In genomic region chr4:118509050-118509449, GRCm38 (mm10) we compare ENCODE assay signal across 16 mouse cellular contexts. TPM values are rescaled to one million over a fixed set of nuclear protein-coding genes. Genes with fewer than 3 reads are reported as not detected.
DNase-seq lines count a peak whose midpoint lies in the region; ATAC-seq and TF ChIP-seq lines count a peak whose summit lies in the region.
"Had no signal": no experiment of that assay in that cellular context is flagged by ENCODE, and none has a peak within 500 bp of the region (broad histone marks: within the 10 kb centered on the region; RNA-seq: fewer than 3 reads in every experiment).

No protein-coding gene starts in this region.

- DNase-seq in forebrain, embryonic 10.5 days (ENCODE audit: extremely low spot score, low spot score) = peak; percentile 32
- DNase-seq in lung, postnatal 0 days (ENCODE audit: low spot score) = peak; percentile 30
- DNase-seq in lung, postnatal 14 days = no peak
- no peak for DNase-seq in ES-E14 (ENCODE audit: low read depth, low spot score)
- peak; percentile 66 for DNase-seq in fat pad, adult 2 months (ENCODE audit: extremely low read depth, low read depth, low spot score)
- DNase-seq: gastrocnemius, postnatal 36 days had no signal

- no peak for TF ChIP-seq EP300 in lung, postnatal 0 days (IDR thresholded peaks at IDR 0.05)

- peaks cover 25% of the 10 kb centered on the region for H3K4me1 ChIP-seq in forebrain, embryonic 10.5 days
- H3K4me1 ChIP-seq in forebrain, embryonic 16.5 days (replicated peaks; ENCODE audit: control insufficient read depth, insufficient read depth, low read length) = peaks cover 4% of the 10 kb centered on the region; the same call in 1 of the 2 replicates
- no peaks in the 10 kb centered on the region; the same call in 1 of the 2 replicates for H3K4me1 ChIP-seq in lung, postnatal 0 days (ENCODE audit: insufficient read depth, low read depth, low read length)
- H3K4me1 ChIP-seq in ES-E14 (ENCODE audit: control insufficient read depth in 2 of 2, insufficient read depth in 2 of 2, low read length in 2 of 2, poor library complexity in 1 of 2) = peaks cover 0 to 8% of the 10 kb centered on the region in 2 experiments; a peak in 2 of 4 replicates
- H3K4me1 ChIP-seq in kidney, embryonic 14.5 days (ENCODE audit: control insufficient read depth, insufficient read depth, low read length) = no peaks in the 10 kb centered on the region; the same call in 1 of the 2 replicates

- no peak overlapping the region for H3K4me3 ChIP-seq in forebrain, embryonic 10.5 days
- no peak overlapping the region for H3K4me3 ChIP-seq in forebrain, embryonic 16.5 days (replicated peaks; ENCODE audit: low read length)
- no peak overlapping the region for H3K4me3 ChIP-seq in lung, postnatal 0 days (ENCODE audit: low read depth, low read length)
- no peak overlapping the region for H3K4me3 ChIP-seq in ES-E14 (ENCODE audit: insufficient read depth in 1 of 2, low read depth in 1 of 2, low read length in 2 of 2, poor library complexity in 1 of 2, severe bottlenecking in 1 of 2)
- H3K4me3 ChIP-seq in kidney, embryonic 14.5 days (ENCODE audit: low read length) = no peak overlapping the region
- H3K4me3 ChIP-seq: forebrain, embryonic 13.5 days; limb, embryonic 15.5 days; myocyte had no signal

- in situ Hi-C loops in ES-E14 (cut with MboI; ENCODE audit: low sequenced_read_pairs in 2 of 2, unreplicated experiment in 2 of 2) = no loop called here

- no peak for ATAC-seq in forebrain, embryonic 16.5 days
- no peak for ATAC-seq in lung, postnatal 0 days
- ATAC-seq in kidney, embryonic 14.5 days (ENCODE audit: low FRiP score, low TSS enrichment) = no peak
- no peak for ATAC-seq in cerebellum, adult (ENCODE audit: insufficient number of reproducible peaks, low FRiP score, low TSS enrichment)
- ATAC-seq: forebrain, embryonic 13.5 days; hindbrain, embryonic 16.5 days had no signal

- H3K27ac ChIP-seq in forebrain, embryonic 10.5 days = peak overlapping the region; percentile 9; the same call in 1 of the 2 replicates
- H3K27ac ChIP-seq in forebrain, embryonic 16.5 days (ENCODE audit: low read length) = no peak overlapping the region
- H3K27ac ChIP-seq in lung, postnatal 0 days (ENCODE audit: low read length) = peak overlapping the region; percentile 21; the same call in 1 of the 2 replicates
- H3K27ac ChIP-seq in ES-E14 (ENCODE audit: insufficient read depth, low read depth, low read length, poor library complexity, severe bottlenecking) = no peak overlapping the region
- no peak overlapping the region for H3K27ac ChIP-seq in kidney, embryonic 14.5 days (ENCODE audit: low read depth, low read length)
- H3K27ac ChIP-seq: forebrain, embryonic 13.5 days; limb, embryonic 15.5 days had no signal

- no peak overlapping the region for H3K4me2 ChIP-seq in forebrain, embryonic 16.5 days (ENCODE audit: low read length)
- no peak overlapping the region for H3K4me2 ChIP-seq in lung, postnatal 0 days (replicated peaks; ENCODE audit: low read depth, low read length)
- H3K4me2 ChIP-seq in kidney, embryonic 14.5 days (replicated peaks; ENCODE audit: low read depth, low read length) = no peak overlapping the region
- H3K4me2 ChIP-seq: forebrain, embryonic 13.5 days; limb, embryonic 15.5 days had no signal

- H3K9me3 ChIP-seq in forebrain, embryonic 10.5 days = no peaks in the 10 kb centered on the region
- H3K9me3 ChIP-seq in forebrain, embryonic 16.5 days (ENCODE audit: control insufficient read depth, low read length) = no peaks in the 10 kb centered on the region
- no peaks in the 10 kb centered on the region for H3K9me3 ChIP-seq in lung, postnatal 0 days (ENCODE audit: low read length)
- no peaks in the 10 kb centered on the region for H3K9me3 ChIP-seq in ES-E14 (ENCODE audit: control insufficient read depth, insufficient read depth, low read depth, low read length)
- H3K9me3 ChIP-seq in kidney, embryonic 14.5 days (ENCODE audit: control insufficient read depth, low read length) = no peaks in the 10 kb centered on the region
- H3K9me3 ChIP-seq: forebrain, embryonic 13.5 days; limb, embryonic 15.5 days had no signal

- no peak for TF ChIP-seq CTCF in lung, postnatal 0 days (IDR thresholded peaks at IDR 0.05)

- WGBS in forebrain, embryonic 10.5 days = 6% methylated on average over 6 of the region's 6 CpGs
- WGBS in forebrain, embryonic 16.5 days = 4% methylated on average over 6 of the region's 6 CpGs
- WGBS in lung, postnatal 0 days = 13% methylated on average over 6 of the region's 6 CpGs
- 21% methylated on average over 6 of the region's 6 CpGs for WGBS in kidney, embryonic 14.5 days

- no peaks in the 10 kb centered on the region for H3K27me3 ChIP-seq in forebrain, embryonic 10.5 days (ENCODE audit: poor library complexity, severe bottlenecking)
- H3K27me3 ChIP-seq in forebrain, embryonic 16.5 days (replicated peaks; ENCODE audit: control insufficient read depth, insufficient read depth, low read length) = no peaks in the 10 kb centered on the region
- H3K27me3 ChIP-seq in lung, postnatal 0 days (replicated peaks; ENCODE audit: insufficient read depth, low read length) = no peaks in the 10 kb centered on the region
- H3K27me3 ChIP-seq in kidney, embryonic 14.5 days (ENCODE audit: control insufficient read depth, insufficient read depth, low read length) = no peaks in the 10 kb centered on the region
- H3K27me3 ChIP-seq: forebrain, embryonic 13.5 days; limb, embryonic 15.5 days had no signal

- no peak overlapping the region for H3K9ac ChIP-seq in forebrain, embryonic 16.5 days (replicated peaks; ENCODE audit: low read depth, low read length)
- no peak overlapping the region for H3K9ac ChIP-seq in lung, postnatal 0 days (replicated peaks; ENCODE audit: low read depth)
- H3K9ac ChIP-seq in ES-E14 (ENCODE audit: insufficient read depth, low read depth, low read length, poor library complexity, severe bottlenecking) = peak overlapping the region; percentile 31; the same call in 1 of the 2 replicates
- no peak overlapping the region for H3K9ac ChIP-seq in kidney, embryonic 14.5 days (ENCODE audit: low read depth, low read length)
- H3K9ac ChIP-seq: forebrain, embryonic 13.5 days; limb, embryonic 15.5 days had no signal

- no peaks in the 10 kb centered on the region for H3K36me3 ChIP-seq in forebrain, embryonic 10.5 days (replicated peaks)
- H3K36me3 ChIP-seq in forebrain, embryonic 16.5 days (ENCODE audit: control insufficient read depth, insufficient read depth) = no peaks in the 10 kb centered on the region
- no peaks in the 10 kb centered on the region for H3K36me3 ChIP-seq in lung, postnatal 0 days (ENCODE audit: insufficient read depth, low read length)
- H3K36me3 ChIP-seq in ES-E14 (ENCODE audit: control insufficient read depth, insufficient read depth, low read length, poor library complexity, severe bottlenecking) = no peaks in the 10 kb centered on the region
- no peaks in the 10 kb centered on the region for H3K36me3 ChIP-seq in kidney, embryonic 14.5 days (ENCODE audit: control insufficient read depth, insufficient read depth, low read length)
- H3K36me3 ChIP-seq: limb, embryonic 15.5 days had no signal

TF ChIP-seq in ES-E14, 5 proteins besides CTCF, POLR2A, EP300 and RAD21:
- TF ChIP-seq HCFC1 (IDR thresholded peaks at IDR 0.05; ENCODE audit: borderline replicate concordance, insufficient read depth, low read length) (no peak), MAFK (IDR thresholded peaks at IDR 0.05; ENCODE audit: insufficient read depth, low read depth, low read length) (no peak), CHD2 (IDR thresholded peaks at IDR 0.05; ENCODE audit: low read depth, low read length) (no peak), ZNF384 (IDR thresholded peaks at IDR 0.05; ENCODE audit: low read depth, low read length) (no peak), ZC3H11A (IDR thresholded peaks at IDR 0.05; ENCODE audit: borderline replicate concordance, low read depth, low read length) (no peak)

RNA-seq across cellular contexts. Expression of gene 2610528J11Rik, which starts 17.7 kb away (rescaled TPM):
- 1.1 and 2.1 TPM in 2 replicates for polyA plus RNA-seq in forebrain, embryonic 10.5 days (2016; fragmentation: Nextera tagmentation; extraction: Ambion mirVana)
- polyA plus RNA-seq in forebrain, embryonic 16.5 days (2015; fragmentation: Nextera tagmentation; extraction: Ambion mirVana) = 0.26 TPM in 1 of 2 replicates, not detected in the other
- polyA plus RNA-seq in lung, postnatal 0 days (2015; fragmentation: Nextera tagmentation; extraction: Ambion mirVana) = 23.1 and 23.2 TPM in 2 replicates
- total RNA-seq in ES-E14 (2012; rRNA removed) = 3.2 and 8.8 TPM in 2 replicates
- 15.5 and 15.6 TPM in 2 replicates for polyA plus RNA-seq in kidney, embryonic 14.5 days (2014; fragmentation: Nextera tagmentation; extraction: Ambion mirVana)
- total RNA-seq: common myeloid progenitor, adult 5-6 weeks; gastrocnemius, postnatal 36 days; layer of hippocampus, postnatal 25 days; MEL had no signal
- polyA plus RNA-seq: hindbrain, embryonic 16.5 days; myocyte had no signal

RNA-seq across cellular contexts. Expression of gene Tie1, which starts 19.2 kb away (rescaled TPM):
- polyA plus RNA-seq in forebrain, embryonic 10.5 days (2016; fragmentation: Nextera tagmentation; extraction: Ambion mirVana) = 12.8 and 13.6 TPM in 2 replicates
- 12.7 and 14.1 TPM in 2 replicates for polyA plus RNA-seq in forebrain, embryonic 16.5 days (2015; fragmentation: Nextera tagmentation; extraction: Ambion mirVana)
- polyA plus RNA-seq in lung, postnatal 0 days (2015; fragmentation: Nextera tagmentation; extraction: Ambion mirVana) = 108 and 119 TPM in 2 replicates
- total RNA-seq in ES-E14 (2012; rRNA removed) = 1.0 and 1.3 TPM in 2 replicates
- polyA plus RNA-seq in kidney, embryonic 14.5 days (2014; fragmentation: Nextera tagmentation; extraction: Ambion mirVana) = 24.6 and 30.4 TPM in 2 replicates
- total RNA-seq: MEL had no signal
- polyA plus RNA-seq: myocyte had no signal

RNA-seq across cellular contexts. Expression of gene Tmem125, which starts 34.8 kb away (rescaled TPM):
- 0.68 and 0.76 TPM in 2 replicates for polyA plus RNA-seq in forebrain, embryonic 10.5 days (2016; fragmentation: Nextera tagmentation; extraction: Ambion mirVana)
- 0.21 TPM in 1 of 2 replicates, not detected in the other for polyA plus RNA-seq in forebrain, embryonic 16.5 days (2015; fragmentation: Nextera tagmentation; extraction: Ambion mirVana)
- polyA plus RNA-seq in lung, postnatal 0 days (2015; fragmentation: Nextera tagmentation; extraction: Ambion mirVana) = 16.7 and 17.4 TPM in 2 replicates
- 12.0 and 19.1 TPM in 2 replicates for total RNA-seq in ES-E14 (2012; rRNA removed)
- 3.2 and 4.1 TPM in 2 replicates for polyA plus RNA-seq in kidney, embryonic 14.5 days (2014; fragmentation: Nextera tagmentation; extraction: Ambion mirVana)
- total RNA-seq: gastrocnemius, postnatal 36 days had no signal
- polyA plus RNA-seq: forebrain, embryonic 13.5 days; myocyte had no signal

RNA-seq across cellular contexts. Expression of gene Mpl, which starts 51.7 kb away (rescaled TPM):
- 0.79 and 2.0 TPM in 2 replicates for polyA plus RNA-seq in forebrain, embryonic 10.5 days (2016; fragmentation: Nextera tagmentation; extraction: Ambion mirVana)
- polyA plus RNA-seq in forebrain, embryonic 16.5 days (2015; fragmentation: Nextera tagmentation; extraction: Ambion mirVana) = 0.22 TPM in 1 of 2 replicates, not detected in the other
- 1.1 TPM in 2 replicates for polyA plus RNA-seq in lung, postnatal 0 days (2015; fragmentation: Nextera tagmentation; extraction: Ambion mirVana)
- not detected in 2 replicates for total RNA-seq in ES-E14 (2012; rRNA removed)
- polyA plus RNA-seq in kidney, embryonic 14.5 days (2014; fragmentation: Nextera tagmentation; extraction: Ambion mirVana) = 0.23 TPM in 1 of 2 replicates, not detected in the other
- total RNA-seq: gastrocnemius, postnatal 36 days had no signal
- polyA plus RNA-seq: myocyte had no signal

Comparison
In these comparisons a context has a peak if more than half of its experiments do, and no peak if none do; other contexts are left out.
1. DNase-seq: peak in forebrain, embryonic 10.5 days (single experiment), lung, postnatal 0 days (single experiment) and fat pad, adult 2 months (single experiment); none in lung, postnatal 14 days (single experiment) and ES-E14 (single experiment).
2. H3K27ac ChIP-seq: peak in forebrain, embryonic 10.5 days (single experiment) and lung, postnatal 0 days (single experiment); none in forebrain, embryonic 16.5 days (single experiment), ES-E14 (single experiment) and kidney, embryonic 14.5 days (single experiment).